Mouse (Mus musculus) left cerebral cortex, postnatal 14 days (tissue): ENCODE measurements around the gene Hist1h2ap. TPM values are rescaled to one million over a fixed set of nuclear protein-coding genes. Genes with fewer than 3 reads are reported as not detected.
"Not testable (repeated sequence)": the region's sequence is repeated elsewhere in the genome, so short reads cannot be mapped to it uniquely, and the experiment has no call there.

ENCODE experiments used
- DNase-seq, 2 experiments: peaks; one replicate each; pipeline ENCODE4 v3.0.0; 2021 to 2022; ENCODE audit warnings: low spot score in 2 of 2, mixed read lengths in 1 of 2
- intact Hi-C: fragments of 180-260 bp; cut with DNase I; formaldehyde crosslinking; loops from one replicate; pipeline ENCODE4 v1.15.1; 2025
- long read RNA-seq, 2 experiments: library from polyadenylated mRNA; stranded (forward); transcript quantifications; one replicate each; pipeline ENCODE4 v2.0.0; 2021
- total RNA-seq, 2 experiments: library from RNA; stranded (reverse); gene quantifications; 2 replicates each; pipeline ENCODE4 v1.2.3; 2021

Hist1h2ap gene
- total RNA-seq: 10 to 100 TPM; 46.9 to 49.5 TPM
- long read RNA-seq, experiment 1, partial matches to known transcripts: 0 of 1 reads
- long read RNA-seq, experiment 1, other reads (novel, unspliced or antisense): 0 of 1 reads
- long read RNA-seq, experiment 2: 0 reads

- DNase-seq, intact Hi-C loops: not testable (repeated sequence)
These were observed at the start of gene Hist1h2ap, which contains the start of gene Hist1h2br for GRCm38 (mm10) chr13:21833461-21833860. TSS of gene Hist1h2ap (minus strand) at chr13:21833507. TSS of gene Hist1h2br (plus strand) at chr13:21833743.

- DNase-seq: peak; percentile 32 to 75
- intact Hi-C loops: loop anchor here (2.0 kb wide), 1 partner anchor 14 kb away; no protein-coding TSS in a partner anchor
These were observed 49.6 kb upstream of the Hist1h2ap start for GRCm38 (mm10) chr13:21882760-21883405.

GRCm38 (mm10) chr13:21881878-21882669 is 48.8 kb upstream of the Hist1h2ap start:
- intact Hi-C loops: loop anchor here (2.0 kb wide), 1 partner anchor 15 kb away; no protein-coding TSS in a partner anchor

GRCm38 (mm10) chr13:21880735-21881134 is 47.4 kb upstream of the Hist1h2ap start:
- DNase-seq: no peak
- intact Hi-C loops: no loop called here

More at GRCm38 (mm10) chr13:21881878-21882669, 48.8 kb upstream of the Hist1h2ap start:
- DNase-seq: peak in 1 of 2 experiments; percentile 70

GRCm38 (mm10) chr13:21865503-21865902 is 32.2 kb upstream of the Hist1h2ap start:
- intact Hi-C loops, DNase-seq: not testable (repeated sequence)

- intact Hi-C loops: no loop called here
- DNase-seq: no peak
These were observed 28.3 kb upstream of the Hist1h2ap start for GRCm38 (mm10) chr13:21861608-21862007.

- peak; percentile 59 to 86 for DNase-seq
- intact Hi-C loops: no loop called here
These were observed 22.4 kb upstream of the Hist1h2ap start for GRCm38 (mm10) chr13:21855698-21856162.

GRCm38 (mm10) chr13:21855146-21855545 is 21.8 kb upstream of the Hist1h2ap start:
- DNase-seq: peak; percentile 35 to 90
- intact Hi-C loops: no loop called here

- DNase-seq: no peak
- intact Hi-C loops: no loop called here
These were observed 19.1 kb upstream of the Hist1h2ap start for GRCm38 (mm10) chr13:21852215-21852945.

- intact Hi-C loops, DNase-seq: not testable (repeated sequence)
These were observed 17.4 kb upstream of the Hist1h2ap start for GRCm38 (mm10) chr13:21850696-21851095.

GRCm38 (mm10) chr13:21847883-21848282 is 14.6 kb upstream of the Hist1h2ap start:
- intact Hi-C loops: no loop called here
- DNase-seq: no peak

- DNase-seq, intact Hi-C loops: not testable (repeated sequence)
These were observed 13.0 kb upstream of the Hist1h2ap start for GRCm38 (mm10) chr13:21846356-21846755.

- intact Hi-C loops, DNase-seq: not testable (repeated sequence)
These were observed 7.2 kb upstream of the Hist1h2ap start for GRCm38 (mm10) chr13:21840508-21840907.

GRCm38 (mm10) chr13:21831418-21832394 is 1.6 kb downstream of the Hist1h2ap start, which contains the start of gene Hist1h4n:
TSS of gene Hist1h4n (minus strand) at chr13:21832196.
- intact Hi-C loops: not testable (repeated sequence)
- DNase-seq: peak in 1 of 2 experiments; percentile 31

GRCm38 (mm10) chr13:21830344-21830743 is 3.0 kb downstream of the Hist1h2ap start:
- intact Hi-C loops: no loop called here

GRCm38 (mm10) chr13:21828511-21828910 is 4.8 kb downstream of the Hist1h2ap start:
- DNase-seq: no peak
- intact Hi-C loops: no loop called here

More at GRCm38 (mm10) chr13:21830344-21830743, 3.0 kb downstream of the Hist1h2ap start:
- DNase-seq: no peak

- DNase-seq, intact Hi-C loops: not testable (repeated sequence)
These were observed 13.0 kb downstream of the Hist1h2ap start for GRCm38 (mm10) chr13:21820082-21820890.
